Mouse (Mus musculus): ENCODE data around the gene Ubtd2. TPM values are rescaled to one million over a fixed set of nuclear protein-coding genes. Genes with fewer than 3 reads are reported as not detected.
"Not testable (repeated sequence)": the region's sequence is repeated elsewhere in the genome, so short reads cannot be mapped to it uniquely, and the experiment has no call there.

Gene Ubtd2
- polyA plus RNA-seq, 1 experiment from 2014 or later, result 46.7 TPM

DNA sequence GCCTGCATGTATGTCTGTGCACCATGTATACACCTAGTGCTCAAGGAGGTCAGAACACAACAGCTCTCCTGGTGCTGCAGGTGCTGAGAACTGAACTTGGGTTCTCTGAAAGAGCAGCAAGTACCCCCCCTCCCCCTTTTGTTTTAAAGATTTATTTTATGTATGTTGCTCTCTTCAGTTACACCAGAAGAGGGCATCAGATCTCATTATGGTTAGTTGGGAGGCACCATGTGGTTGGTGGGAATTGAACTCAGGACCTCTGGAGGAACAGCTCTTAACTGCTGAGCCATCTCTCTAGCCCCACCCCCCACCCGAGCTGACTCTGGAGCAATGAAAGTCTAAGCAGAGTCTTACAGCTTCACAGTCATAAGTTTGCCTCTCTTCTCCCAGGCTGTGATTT, 55.8 kb downstream of the Ubtd2 start:
- no peaks in the 10 kb centered on the region for H3K9me3 ChIP-seq
- DNase-seq (ENCODE audit: low spot score), result no peak
- WGBS, result 69% methylated on average over 1 of the region's 1 CpGs

DNA sequence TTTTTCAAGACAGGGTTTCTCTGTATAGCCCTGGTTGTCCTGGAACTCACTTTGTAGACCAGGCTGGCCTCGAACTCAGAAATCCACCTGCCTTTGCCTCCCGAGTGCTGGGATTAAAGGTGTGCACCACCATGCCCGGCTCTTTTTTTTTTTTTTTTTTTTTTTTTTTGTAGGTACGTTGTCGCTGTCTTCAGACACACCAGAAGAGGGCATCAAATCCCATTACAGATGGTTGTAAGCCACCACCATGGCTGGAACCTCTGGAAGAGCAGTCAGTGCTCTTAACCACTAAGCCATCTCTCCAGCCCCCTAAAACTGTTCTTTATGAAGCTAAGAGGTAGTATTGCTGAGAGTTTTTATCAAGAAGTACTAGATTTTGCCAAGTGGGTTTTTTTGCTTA, 59.7 kb downstream of the Ubtd2 start:
- H3K36me3 ChIP-seq, result peaks cover 24% of the 10 kb centered on the region
- not testable (repeated sequence) for H3K27ac ChIP-seq
- 85% methylated on average over 4 of the region's 5 CpGs for WGBS

More for the DNA sequence above, 55.8 kb downstream of the Ubtd2 start:
- Histone ChIP-seq H3K36me3 (peaks cover 2% of the 10 kb centered on the region), H3K4me1 (no peaks in the 10 kb centered on the region), H3K4me3 (no peak overlapping the region), H3K27ac (no peak overlapping the region), H3K27me3 (ENCODE audit: insufficient read depth, poor library complexity, severe bottlenecking) (no peaks in the 10 kb centered on the region)

DNA sequence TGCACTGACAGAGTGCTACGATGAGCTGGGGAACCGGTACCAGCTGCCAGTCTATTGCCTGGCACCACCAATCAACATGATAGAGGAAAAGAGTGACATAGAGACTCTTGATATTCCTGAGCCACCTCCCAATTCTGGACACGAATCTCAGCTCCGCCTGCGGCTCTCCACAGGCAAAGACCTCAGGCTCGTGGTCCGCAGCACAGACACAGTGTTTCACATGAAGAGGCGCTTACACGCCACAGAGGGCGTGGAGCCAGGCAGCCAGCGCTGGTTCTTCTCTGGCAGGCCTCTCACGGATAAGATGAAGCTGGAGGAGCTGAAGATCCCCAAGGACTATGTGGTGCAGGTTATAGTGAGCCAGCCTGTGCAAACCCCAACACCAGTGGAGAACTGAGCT, 60.9 kb downstream of the Ubtd2 start:
- no peak for DNase-seq (ENCODE audit: low spot score)
- Histone ChIP-seq H3K27ac (no peak overlapping the region), H3K4me1 (no peaks in the 10 kb centered on the region), H3K36me3 (peaks cover 25% of the 10 kb centered on the region), H3K9me3 (no peaks in the 10 kb centered on the region), H3K27me3 (ENCODE audit: insufficient read depth, poor library complexity, severe bottlenecking) (no peaks in the 10 kb centered on the region), H3K4me3 (no peak overlapping the region)
- 91% methylated on average over 12 of the region's 12 CpGs for WGBS

More for the DNA sequence above, 59.7 kb downstream of the Ubtd2 start:
- not testable (repeated sequence) for H3K27me3 ChIP-seq (ENCODE audit: insufficient read depth, poor library complexity, severe bottlenecking); DNase-seq (ENCODE audit: low spot score); H3K9me3 ChIP-seq; H3K4me1 ChIP-seq; H3K4me3 ChIP-seq

DNA sequence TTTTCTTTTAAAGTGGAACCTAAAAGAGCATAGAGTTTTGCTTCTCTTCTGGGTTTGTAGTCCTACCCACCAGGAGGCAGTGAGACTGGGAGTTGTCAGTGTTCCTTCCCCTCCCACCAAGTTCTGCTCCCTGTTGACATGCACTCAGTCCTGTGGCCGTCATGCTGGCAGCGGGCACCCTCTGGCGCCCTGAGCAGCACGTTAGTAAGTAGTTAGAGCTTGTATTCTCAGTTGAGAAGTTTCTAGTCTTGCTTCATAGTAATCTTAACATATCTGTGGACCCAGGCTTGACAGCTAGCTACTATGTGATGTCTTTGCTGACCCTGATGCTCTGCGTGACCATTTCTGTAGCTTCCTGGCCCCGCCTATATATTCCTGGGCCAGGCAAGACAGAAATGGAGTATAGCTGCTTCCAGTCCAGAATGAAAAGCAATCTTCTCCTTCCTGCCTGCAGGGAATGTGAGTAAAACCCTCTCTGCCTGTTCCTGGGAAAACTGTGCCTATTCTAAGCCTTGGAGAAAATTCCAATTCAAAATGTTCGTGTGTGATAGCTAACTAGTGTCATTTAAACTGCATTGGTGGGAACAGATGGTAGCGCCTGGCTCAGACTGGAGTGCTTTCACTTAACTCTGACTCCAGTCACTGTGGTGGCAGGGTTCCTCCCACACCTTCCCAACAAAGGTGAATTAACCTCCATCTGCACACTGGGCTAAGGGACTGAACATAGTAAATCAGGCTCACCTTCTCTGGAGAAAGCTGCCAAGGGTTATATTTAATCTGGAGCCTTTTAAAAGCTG, 61.9 kb downstream of the Ubtd2 start:
- no peak for DNase-seq (ENCODE audit: low spot score)
- H3K36me3 ChIP-seq, result peaks cover 25% of the 10 kb centered on the region
- 88% methylated on average over 8 of the region's 8 CpGs for WGBS
- no peak overlapping the region for H3K4me3 ChIP-seq
- no peak overlapping the region for H3K27ac ChIP-seq
- no peaks in the 10 kb centered on the region for H3K4me1 ChIP-seq
- H3K9me3 ChIP-seq, result no peaks in the 10 kb centered on the region
- H3K27me3 ChIP-seq (ENCODE audit: insufficient read depth, poor library complexity, severe bottlenecking), result no peaks in the 10 kb centered on the region

DNA sequence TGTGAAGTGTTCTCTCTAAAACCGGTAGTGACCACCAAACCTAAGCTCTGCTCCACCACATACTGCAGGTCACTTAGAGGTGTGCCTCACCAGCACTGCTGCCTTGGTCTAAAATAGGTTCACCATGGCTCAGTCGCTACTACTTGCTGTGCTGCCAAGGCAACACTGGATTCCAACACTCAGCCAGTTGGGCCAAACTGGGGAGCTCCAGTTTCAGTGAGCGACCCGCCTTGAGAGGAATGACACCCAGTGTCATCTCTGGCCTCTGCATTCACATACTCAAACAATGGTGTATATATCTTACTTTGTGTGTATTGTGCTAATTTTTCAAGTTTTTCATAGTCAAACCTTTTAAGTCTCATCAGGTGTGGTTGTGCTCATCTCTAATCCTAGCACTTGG, 63.6 kb downstream of the Ubtd2 start:
- H3K27ac ChIP-seq, result no peak overlapping the region
- WGBS, result 86% methylated on average over 4 of the region's 4 CpGs
- peaks cover 25% of the 10 kb centered on the region for H3K36me3 ChIP-seq
- DNase-seq (ENCODE audit: low spot score), result no peak
- no peak overlapping the region for H3K4me3 ChIP-seq
- no peaks in the 10 kb centered on the region for H3K9me3 ChIP-seq
- no peaks in the 10 kb centered on the region for H3K27me3 ChIP-seq (ENCODE audit: insufficient read depth, poor library complexity, severe bottlenecking)
- H3K4me1 ChIP-seq, result no peaks in the 10 kb centered on the region

DNA sequence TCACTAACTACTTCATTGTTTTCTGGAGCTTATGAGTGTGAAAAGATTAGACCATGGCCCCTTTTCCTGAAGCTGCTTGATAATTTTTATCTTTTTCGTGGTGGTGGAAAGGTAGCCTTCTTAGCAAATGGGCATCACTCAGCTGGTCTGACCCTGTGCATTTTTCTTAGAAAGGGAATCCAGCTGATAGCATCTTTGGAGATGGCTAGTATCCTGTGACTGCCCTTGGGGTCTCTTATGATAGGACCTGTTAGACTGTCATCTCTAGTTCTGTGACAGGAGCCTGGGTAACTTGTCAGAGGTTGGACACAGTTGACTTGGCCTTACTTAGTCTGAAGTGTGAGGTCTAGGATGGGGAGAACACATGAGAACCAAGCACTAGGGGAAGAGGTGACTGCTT, 64.2 kb downstream of the Ubtd2 start:
- Histone ChIP-seq H3K27me3 (ENCODE audit: insufficient read depth, poor library complexity, severe bottlenecking) (no peaks in the 10 kb centered on the region), H3K36me3 (peaks cover 25% of the 10 kb centered on the region), H3K27ac (no peak overlapping the region), H3K9me3 (no peaks in the 10 kb centered on the region), H3K4me3 (no peak overlapping the region), H3K4me1 (no peaks in the 10 kb centered on the region)
- no peak for DNase-seq (ENCODE audit: low spot score)
- WGBS, result 68% methylated on average over 1 of the region's 1 CpGs

DNA sequence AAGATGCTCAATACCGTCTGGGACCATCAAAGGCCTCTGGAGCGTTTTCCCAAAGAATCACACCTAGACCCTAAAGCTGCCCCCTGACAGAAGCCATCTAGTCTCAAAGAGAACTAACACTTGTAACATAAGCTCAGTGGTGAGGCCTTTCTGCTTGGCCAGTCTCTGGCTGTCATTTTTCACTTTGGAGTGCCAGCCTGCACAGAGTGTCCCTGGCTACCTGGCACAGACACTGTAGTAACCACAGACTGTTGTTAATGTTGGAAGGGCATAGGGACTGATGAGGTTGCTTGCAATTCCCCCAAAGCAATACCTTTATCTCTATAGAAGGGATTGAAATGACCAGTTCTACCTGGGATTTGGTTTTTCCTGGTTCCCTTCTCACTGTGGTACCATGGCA, 66.1 kb downstream of the Ubtd2 start:
- Histone ChIP-seq H3K4me3 (no peak overlapping the region), H3K4me1 (no peaks in the 10 kb centered on the region), H3K27ac (no peak overlapping the region), H3K27me3 (ENCODE audit: insufficient read depth, poor library complexity, severe bottlenecking) (no peaks in the 10 kb centered on the region), H3K36me3 (peaks cover 20% of the 10 kb centered on the region), H3K9me3 (no peaks in the 10 kb centered on the region)
- no peak for DNase-seq (ENCODE audit: low spot score)
- WGBS, result 87% methylated on average over 2 of the region's 2 CpGs

DNA sequence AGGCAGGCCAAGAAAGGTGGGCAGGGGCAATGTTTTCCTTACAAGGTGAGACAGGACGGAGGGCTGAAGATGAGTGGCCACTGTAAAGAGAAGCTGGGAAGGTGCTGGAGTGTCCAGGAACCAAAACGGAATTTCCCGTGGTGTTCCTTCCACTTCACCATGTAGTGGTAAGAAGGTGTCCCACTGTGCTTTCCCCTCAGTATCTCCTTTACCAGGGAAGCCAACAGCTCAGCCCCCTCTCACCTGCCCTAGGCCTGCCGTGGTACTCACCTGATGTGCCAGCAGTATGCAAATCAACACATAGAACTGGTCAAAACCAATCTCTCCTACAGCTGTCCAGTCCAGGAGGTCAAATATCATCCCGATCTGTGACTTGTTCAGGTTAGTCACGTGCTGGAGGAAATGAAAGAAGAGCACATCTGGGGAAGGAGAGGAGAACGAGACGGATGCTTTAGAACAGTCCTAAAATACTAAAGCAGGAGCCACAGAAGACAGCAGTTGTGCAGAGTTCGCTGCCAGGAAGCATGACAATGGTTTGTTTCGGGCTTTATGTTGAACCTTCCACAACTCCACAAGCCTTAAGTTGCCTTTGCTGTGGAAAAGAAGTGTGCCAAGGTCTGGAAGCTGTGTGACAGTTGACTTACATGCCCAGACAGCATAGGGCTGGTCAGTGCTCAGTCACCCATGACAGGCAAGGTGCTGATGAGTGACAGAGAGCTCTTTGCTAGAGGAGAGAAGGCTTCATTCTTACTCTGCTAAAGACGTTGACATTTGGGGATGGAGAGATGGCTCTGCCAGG, 69.2 kb downstream of the Ubtd2 start:
- DNase-seq (ENCODE audit: low spot score), result peak; percentile 54
- Histone ChIP-seq H3K4me1 (no peaks in the 10 kb centered on the region), H3K36me3 (peaks cover 7% of the 10 kb centered on the region; the same call in 1 of the 2 replicates), H3K4me3 (no peak overlapping the region), H3K9me3 (no peaks in the 10 kb centered on the region), H3K27ac (no peak overlapping the region), H3K27me3 (ENCODE audit: insufficient read depth, poor library complexity, severe bottlenecking) (no peaks in the 10 kb centered on the region)
- 82% methylated on average over 11 of the region's 11 CpGs for WGBS

DNA sequence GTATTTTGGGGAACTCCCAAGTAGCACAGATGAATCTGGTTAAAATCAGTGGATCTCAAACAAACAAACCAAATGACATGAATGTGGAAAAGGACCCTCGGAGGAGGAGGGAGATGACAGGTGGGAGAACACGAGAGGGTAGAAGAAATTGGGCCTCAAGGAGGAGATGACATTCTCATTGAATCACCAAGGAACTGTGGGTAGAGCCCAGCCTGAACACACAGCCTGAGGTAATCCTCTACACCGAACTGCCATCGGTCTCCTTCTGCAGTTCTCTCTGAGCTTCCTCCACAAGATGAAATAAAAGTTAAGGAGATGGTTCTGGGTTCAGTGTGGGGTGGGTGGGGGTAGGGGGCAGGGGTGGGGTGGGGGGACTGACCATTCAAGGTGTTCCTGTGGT, 71.8 kb downstream of the Ubtd2 start:
- Histone ChIP-seq H3K4me1 (0 out of 2 replicates have a peak, but pooled peaks cover 5% of the 10 kb centered on the region), H3K9me3 (no peaks in the 10 kb centered on the region), H3K36me3 (no peaks in the 10 kb centered on the region), H3K4me3 (no peak overlapping the region), H3K27me3 (ENCODE audit: insufficient read depth, poor library complexity, severe bottlenecking) (peaks cover 13% of the 10 kb centered on the region; the same call in 1 of the 2 replicates), H3K27ac (no peak overlapping the region)
- WGBS, result 83% methylated on average over 4 of the region's 4 CpGs
- DNase-seq (ENCODE audit: low spot score), result peak; percentile 59

DNA sequence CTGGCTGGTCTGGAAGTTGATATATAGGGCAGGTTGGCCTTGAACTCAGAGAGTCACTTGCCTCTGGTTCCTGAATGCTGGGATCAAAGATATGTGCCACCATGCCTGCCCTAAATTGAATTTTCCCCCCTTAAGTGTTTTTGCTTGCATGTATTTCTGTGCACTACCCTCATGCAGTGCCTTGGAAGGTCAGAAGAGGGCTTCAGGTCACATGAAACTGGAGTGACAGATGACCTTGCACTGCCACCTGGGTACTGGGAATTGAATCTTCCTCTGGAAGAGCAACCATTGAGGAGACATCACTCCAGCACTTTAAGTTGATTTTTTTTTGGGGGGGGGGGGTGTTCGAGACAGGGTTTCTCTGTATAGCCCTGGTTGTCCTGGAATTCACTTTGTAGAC, 75.0 kb downstream of the Ubtd2 start:
- peaks cover 25% of the 10 kb centered on the region for H3K27me3 ChIP-seq (ENCODE audit: insufficient read depth, poor library complexity, severe bottlenecking)
- DNase-seq (ENCODE audit: low spot score), result no peak
- no peak overlapping the region for H3K27ac ChIP-seq
- H3K36me3 ChIP-seq, result no peaks in the 10 kb centered on the region
- no peak overlapping the region for H3K4me3 ChIP-seq
- peaks cover 29% of the 10 kb centered on the region for H3K4me1 ChIP-seq
- H3K9me3 ChIP-seq, result no peaks in the 10 kb centered on the region
- WGBS, result 55% methylated on average over 1 of the region's 1 CpGs

DNA sequence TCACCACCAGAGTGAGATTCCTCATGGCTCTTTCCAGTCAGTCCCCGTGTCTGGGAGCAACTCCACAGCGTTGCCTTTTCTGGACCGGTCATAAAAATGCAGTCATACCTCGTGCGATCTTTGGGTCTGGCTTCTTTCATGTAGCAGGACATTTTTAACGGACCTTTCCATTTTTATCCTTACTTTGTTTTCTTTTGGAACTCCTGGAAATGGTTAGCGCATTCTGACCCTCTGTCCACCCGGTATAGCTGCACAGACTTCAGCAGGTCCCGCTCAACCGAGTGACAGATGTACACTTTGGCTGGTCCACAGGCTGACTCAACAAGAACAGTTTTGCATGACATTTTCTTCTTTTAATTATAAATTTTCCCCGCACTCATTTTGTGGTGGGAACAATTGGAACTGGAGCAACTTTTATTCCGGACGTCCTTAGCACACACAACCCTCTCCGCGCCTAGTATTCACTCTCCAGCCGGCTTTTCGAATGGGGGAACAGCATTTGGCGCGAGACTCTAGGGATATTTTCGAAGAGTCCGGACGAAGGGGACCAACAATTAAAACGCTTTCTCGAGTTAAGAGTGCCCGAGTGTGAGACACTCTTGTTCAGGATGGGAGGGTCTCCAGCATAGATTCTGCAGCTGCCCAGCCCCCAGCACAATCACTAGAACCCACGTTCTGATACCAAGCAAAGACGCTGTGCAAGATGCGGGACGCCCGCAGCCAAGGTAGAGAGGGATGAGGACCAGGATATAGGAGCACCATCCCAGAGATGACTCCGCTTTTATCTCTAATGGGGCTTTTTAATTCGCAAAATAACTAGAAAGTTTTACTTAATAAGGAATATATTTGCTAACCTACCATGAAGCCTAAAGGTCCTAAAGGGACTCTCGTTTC, 76.9 kb downstream of the Ubtd2 start, which contains the start of gene Efcab9:
Gene Efcab9 (minus strand): TSS at position 211 of the 894 bp plus-strand sequence.
- 5% methylated on average over 33 of the region's 33 CpGs for WGBS
- H3K27ac ChIP-seq, result peak within 1 kb of the TSS; percentile 87
- no peaks in the 10 kb centered on the region for H3K9me3 ChIP-seq
- H3K36me3 ChIP-seq, result no peaks in the 10 kb centered on the region
- H3K27me3 ChIP-seq (ENCODE audit: insufficient read depth, poor library complexity, severe bottlenecking), result peaks cover 26% of the 10 kb centered on the region
- H3K4me3 ChIP-seq, result peak within 1 kb of the TSS; percentile 83
- peak; percentile 80 for DNase-seq (ENCODE audit: low spot score)
- peaks cover 29% of the 10 kb centered on the region for H3K4me1 ChIP-seq

DNA sequence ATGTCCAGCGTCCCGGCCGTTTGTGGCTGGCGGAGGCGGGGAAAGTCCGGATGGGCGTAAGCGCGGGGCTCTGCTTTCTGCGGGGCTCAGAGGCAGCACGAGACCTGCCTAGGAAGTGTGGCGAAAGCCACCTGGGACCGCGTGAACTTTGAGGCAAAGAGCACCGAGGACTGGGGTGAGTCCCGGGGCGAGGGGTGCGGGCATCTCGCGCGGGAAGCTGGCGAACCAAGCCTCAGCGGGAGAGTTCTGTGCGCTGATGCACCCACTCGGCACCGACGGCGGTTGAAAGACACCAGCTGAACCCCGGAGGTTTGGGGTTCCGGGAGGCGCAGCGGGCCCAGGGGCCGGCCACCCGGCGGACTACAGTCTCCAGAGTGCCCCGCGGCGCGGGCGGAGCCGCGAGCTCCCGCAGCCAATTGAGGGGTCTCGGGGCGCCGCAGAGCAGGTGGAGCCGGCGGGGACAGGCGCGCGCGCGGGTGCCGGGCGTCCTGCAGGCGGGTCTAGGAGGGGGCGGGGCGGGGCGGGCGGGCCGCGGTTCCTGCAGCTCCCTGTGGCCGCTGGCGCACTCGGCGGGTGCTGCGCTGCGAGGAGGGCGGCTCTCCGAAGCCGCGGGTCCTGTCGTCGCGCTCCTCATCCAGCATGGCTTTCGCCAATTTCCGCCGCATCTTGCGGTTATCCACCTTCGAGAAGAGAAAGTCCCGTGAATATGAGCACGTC, 77.8 kb downstream of the Ubtd2 start, which contains the start of gene Stk10:
Gene Stk10 (plus strand): TSS at position 541 of the 717 bp plus-strand sequence.
- Histone ChIP-seq H3K27ac (peak within 1 kb of the TSS; percentile 87), H3K4me3 (peak within 1 kb of the TSS; percentile 83), H3K36me3 (no peaks in the 10 kb centered on the region), H3K27me3 (ENCODE audit: insufficient read depth, poor library complexity, severe bottlenecking) (peaks cover 26% of the 10 kb centered on the region), H3K4me1 (peaks cover 29% of the 10 kb centered on the region), H3K9me3 (no peaks in the 10 kb centered on the region)
- under 1% methylated on average over 76 of the region's 82 CpGs for WGBS
- DNase-seq (ENCODE audit: low spot score), result peak; percentile 96
